Mouse (Mus musculus): ENCODE measurements around the gene Ubl7. TPM values are rescaled to one million over a fixed set of nuclear protein-coding genes. Genes with fewer than 3 reads are reported as not detected.

Gene Ubl7
- polyA plus RNA-seq, 1 experiment, result 62.0 TPM

GRCm38 (mm10) chr9:57963249-57963997, 52.6 kb downstream of the Ubl7 start:
- no peaks in the 10 kb centered on the region for H3K27me3 ChIP-seq (ENCODE audit: control insufficient read depth, insufficient read depth, insufficient read length)
- no peak overlapping the region for H3ac ChIP-seq (ENCODE audit: control insufficient read depth, insufficient read length)
- H3K4me3 ChIP-seq, result no peak overlapping the region
- peaks cover 10% of the 10 kb centered on the region for H3K36me3 ChIP-seq (ENCODE audit: control insufficient read depth, insufficient read depth)
- H3K79me2 ChIP-seq (ENCODE audit: control insufficient read depth, insufficient read depth), result no peaks in the 10 kb centered on the region
- no peak overlapping the region for H3K4me2 ChIP-seq (ENCODE audit: low read depth)
- no peak for TF ChIP-seq MYOG (IDR thresholded peaks at IDR 0.05; ENCODE audit: control insufficient read depth in 1 of 3, insufficient read depth in 1 of 3, insufficient read length in 2 of 3, low read depth in 2 of 3)
- TF ChIP-seq MYOD1 (IDR thresholded peaks at IDR 0.05; ENCODE audit: control insufficient read depth in 1 of 3, insufficient read length in 2 of 3, low read depth in 2 of 3), result no peak
- TF ChIP-seq POLR2AphosphoS2 (IDR thresholded peaks at IDR 0.05; ENCODE audit: insufficient read length, low read depth), result no peak
- TF ChIP-seq SRF (IDR thresholded peaks at IDR 0.05; ENCODE audit: control insufficient read depth, insufficient read length, low read depth), result no peak
- no peak for TF ChIP-seq USF1 (IDR thresholded peaks at IDR 0.05; ENCODE audit: low read depth)
- no peak for TF ChIP-seq CEBPB (IDR thresholded peaks at IDR 0.05; ENCODE audit: insufficient read depth, poor library complexity, severe bottlenecking)
- no peak for TF ChIP-seq POLR2A (IDR thresholded peaks at IDR 0.05; ENCODE audit: insufficient read length, low read depth)
- TF ChIP-seq E2F4 (IDR thresholded peaks at IDR 0.05; ENCODE audit: insufficient read depth), result no peak
- TF ChIP-seq REST (IDR thresholded peaks at IDR 0.05; ENCODE audit: insufficient read depth, insufficient read length), result no peak
- TF ChIP-seq MAX (IDR thresholded peaks at IDR 0.05; ENCODE audit: low read depth), result no peak
- TF ChIP-seq TCF3 (IDR thresholded peaks at IDR 0.05; ENCODE audit: insufficient read length, low read depth), result no peak
- no peak for TF ChIP-seq TCF12 (IDR thresholded peaks at IDR 0.05; ENCODE audit: insufficient read depth, poor library complexity, severe bottlenecking)

DNA sequence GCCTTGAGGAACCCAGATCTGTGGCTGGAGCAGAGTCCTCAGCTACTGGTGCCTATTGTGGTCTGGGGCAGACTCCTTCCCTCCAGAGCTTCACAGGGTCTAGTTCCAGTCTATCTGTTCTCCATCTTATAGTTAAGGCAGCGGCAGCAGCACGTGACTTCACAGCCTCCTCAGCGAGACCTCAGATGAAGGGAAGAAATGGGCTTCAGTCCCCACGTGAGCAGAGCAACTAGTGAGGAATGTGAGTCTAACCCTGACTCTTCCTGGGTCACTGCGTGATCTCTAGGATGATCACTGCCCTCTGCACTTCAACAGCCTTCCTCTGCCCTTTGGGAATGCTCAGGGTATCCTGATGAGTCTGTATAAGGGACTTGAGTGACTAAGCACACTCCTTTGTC, 53.2 kb downstream of the Ubl7 start:
- Histone ChIP-seq H3K79me2 (ENCODE audit: control insufficient read depth, insufficient read depth) (no peaks in the 10 kb centered on the region), H3ac (ENCODE audit: control insufficient read depth, insufficient read length) (no peak overlapping the region), H3K4me3 (no peak overlapping the region), H3K36me3 (ENCODE audit: control insufficient read depth, insufficient read depth) (peaks cover 10% of the 10 kb centered on the region), H3K27me3 (ENCODE audit: control insufficient read depth, insufficient read depth, insufficient read length) (no peaks in the 10 kb centered on the region), H3K4me2 (ENCODE audit: low read depth) (no peak overlapping the region)
- TF ChIP-seq TCF3 (IDR thresholded peaks at IDR 0.05; ENCODE audit: insufficient read length, low read depth), result no peak
- no peak for TF ChIP-seq CEBPB (IDR thresholded peaks at IDR 0.05; ENCODE audit: insufficient read depth, poor library complexity, severe bottlenecking)
- no peak for TF ChIP-seq TCF12 (IDR thresholded peaks at IDR 0.05; ENCODE audit: insufficient read depth, poor library complexity, severe bottlenecking)
- no peak for TF ChIP-seq E2F4 (IDR thresholded peaks at IDR 0.05; ENCODE audit: insufficient read depth)
- no peak for TF ChIP-seq SRF (IDR thresholded peaks at IDR 0.05; ENCODE audit: control insufficient read depth, insufficient read length, low read depth)
- TF ChIP-seq POLR2A (IDR thresholded peaks at IDR 0.05; ENCODE audit: insufficient read length, low read depth), result no peak
- no peak for TF ChIP-seq MYOD1 (IDR thresholded peaks at IDR 0.05; ENCODE audit: control insufficient read depth in 1 of 3, insufficient read length in 2 of 3, low read depth in 2 of 3)
- TF ChIP-seq POLR2AphosphoS2 (IDR thresholded peaks at IDR 0.05; ENCODE audit: insufficient read length, low read depth), result no peak
- TF ChIP-seq USF1 (IDR thresholded peaks at IDR 0.05; ENCODE audit: low read depth), result no peak

DNA sequence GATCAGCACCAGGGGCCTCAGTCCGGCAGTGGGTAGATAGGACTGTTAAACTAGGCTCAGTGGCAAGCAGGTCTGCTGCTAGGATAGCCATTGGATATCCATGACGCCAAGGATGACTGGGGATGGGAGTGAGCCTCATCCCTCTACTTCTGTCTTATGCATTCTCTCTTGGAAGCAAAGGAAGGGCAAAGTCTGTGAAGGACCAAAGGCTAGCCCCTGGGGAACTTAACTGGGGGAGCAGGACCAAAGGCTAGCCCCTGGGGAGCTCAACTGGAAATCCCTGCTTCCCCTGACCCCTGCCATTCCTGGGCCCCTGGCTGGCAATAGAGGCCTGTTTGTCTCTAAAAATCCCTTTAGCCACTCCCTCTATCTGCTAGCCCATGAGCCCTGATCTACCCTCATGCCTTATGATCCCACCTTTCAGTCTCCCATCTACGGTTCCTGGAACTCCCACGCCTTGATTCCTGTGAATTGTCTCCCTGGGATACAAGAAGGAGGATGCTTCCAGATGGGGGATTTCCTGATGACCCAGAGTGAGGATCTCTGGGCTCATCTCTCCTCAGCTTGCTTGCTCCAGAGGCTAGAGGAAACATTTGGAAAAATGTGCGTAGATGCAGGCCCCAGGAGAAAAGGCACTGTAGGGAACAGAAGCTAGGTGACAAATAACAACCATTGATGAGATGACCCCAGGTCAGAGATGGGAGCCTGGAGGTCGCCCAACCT, 53.9 kb downstream of the Ubl7 start:
- TF ChIP-seq POLR2AphosphoS2 (IDR thresholded peaks at IDR 0.05; ENCODE audit: insufficient read length, low read depth), result no peak
- TF ChIP-seq SRF (IDR thresholded peaks at IDR 0.05; ENCODE audit: control insufficient read depth, insufficient read length, low read depth), result no peak
- TF ChIP-seq REST (IDR thresholded peaks at IDR 0.05; ENCODE audit: insufficient read depth, insufficient read length), result no peak
- no peak for TF ChIP-seq MAX (IDR thresholded peaks at IDR 0.05; ENCODE audit: low read depth)
- TF ChIP-seq TCF12 (IDR thresholded peaks at IDR 0.05; ENCODE audit: insufficient read depth, poor library complexity, severe bottlenecking), result no peak
- TF ChIP-seq CEBPB (IDR thresholded peaks at IDR 0.05; ENCODE audit: insufficient read depth, poor library complexity, severe bottlenecking), result no peak
- no peak for TF ChIP-seq USF1 (IDR thresholded peaks at IDR 0.05; ENCODE audit: low read depth)
- TF ChIP-seq MYOG (IDR thresholded peaks at IDR 0.05; ENCODE audit: control insufficient read depth in 1 of 3, insufficient read depth in 1 of 3, insufficient read length in 2 of 3, low read depth in 2 of 3), result no peak
- no peak for TF ChIP-seq TCF3 (IDR thresholded peaks at IDR 0.05; ENCODE audit: insufficient read length, low read depth)
- TF ChIP-seq MYOD1 (IDR thresholded peaks at IDR 0.05; ENCODE audit: control insufficient read depth in 1 of 3, insufficient read length in 2 of 3, low read depth in 2 of 3), result no peak
- Histone ChIP-seq H3K27me3 (ENCODE audit: control insufficient read depth, insufficient read depth, insufficient read length) (no peaks in the 10 kb centered on the region), H3K79me2 (ENCODE audit: control insufficient read depth, insufficient read depth) (no peaks in the 10 kb centered on the region), H3K36me3 (ENCODE audit: control insufficient read depth, insufficient read depth) (peaks cover 10% of the 10 kb centered on the region), H3K4me2 (ENCODE audit: low read depth) (no peak overlapping the region), H3K4me3 (no peak overlapping the region), H3ac (ENCODE audit: control insufficient read depth, insufficient read length) (no peak overlapping the region)

DNA sequence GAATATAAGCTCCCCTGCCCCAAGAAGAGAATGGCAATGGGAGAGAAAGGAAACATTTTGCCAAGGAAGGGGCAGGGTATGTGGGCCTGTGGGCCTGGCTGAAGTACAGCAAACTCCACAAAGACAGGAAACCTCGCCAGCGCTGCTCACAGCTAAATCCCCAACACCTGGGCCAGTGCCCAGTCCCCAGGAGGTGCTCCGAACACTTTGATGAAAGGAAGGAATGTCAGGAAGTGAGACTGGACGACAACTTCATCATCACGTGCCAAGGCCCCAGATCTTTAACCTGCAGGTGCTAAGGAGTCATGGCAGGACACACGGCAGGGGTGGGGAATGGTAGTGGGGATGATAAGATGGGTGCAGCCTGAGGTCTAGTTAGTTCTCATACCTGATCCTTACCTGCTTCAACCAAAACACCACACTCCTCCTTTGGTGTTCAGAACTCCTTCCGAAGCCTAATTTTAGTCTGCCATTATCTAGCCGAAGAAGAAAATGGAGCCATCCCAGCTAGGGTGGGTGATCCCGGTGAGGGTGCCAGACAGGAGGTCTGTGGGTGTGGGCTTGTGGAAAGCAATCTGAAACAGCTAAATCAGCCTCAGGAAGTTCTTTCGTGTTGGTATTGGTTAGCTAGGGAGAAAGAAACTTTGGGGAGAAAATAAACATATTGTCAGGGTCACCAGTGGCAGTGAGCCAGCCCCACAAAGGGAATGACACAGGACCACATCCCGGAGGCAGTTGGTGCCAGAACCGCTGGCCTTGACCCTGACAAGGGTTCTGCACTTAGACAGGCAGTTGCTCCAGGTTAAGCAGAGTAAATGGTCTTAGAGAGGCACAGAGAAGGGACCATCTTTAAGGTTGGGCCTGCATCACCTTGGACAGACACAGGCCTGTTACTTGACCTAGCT, 54.8 kb downstream of the Ubl7 start:
- Histone ChIP-seq H3ac (ENCODE audit: control insufficient read depth, insufficient read length) (no peak overlapping the region), H3K79me2 (ENCODE audit: control insufficient read depth, insufficient read depth) (no peaks in the 10 kb centered on the region), H3K4me3 (no peak overlapping the region), H3K36me3 (ENCODE audit: control insufficient read depth, insufficient read depth) (peaks cover 6% of the 10 kb centered on the region), H3K4me2 (ENCODE audit: low read depth) (no peak overlapping the region), H3K27me3 (ENCODE audit: control insufficient read depth, insufficient read depth, insufficient read length) (no peaks in the 10 kb centered on the region)
- no peak for TF ChIP-seq E2F4 (IDR thresholded peaks at IDR 0.05; ENCODE audit: insufficient read depth)
- no peak for TF ChIP-seq MYOG (IDR thresholded peaks at IDR 0.05; ENCODE audit: control insufficient read depth in 1 of 3, insufficient read depth in 1 of 3, insufficient read length in 2 of 3, low read depth in 2 of 3)
- TF ChIP-seq REST (IDR thresholded peaks at IDR 0.05; ENCODE audit: insufficient read depth, insufficient read length), result no peak
- no peak for TF ChIP-seq MYOD1 (IDR thresholded peaks at IDR 0.05; ENCODE audit: control insufficient read depth in 1 of 3, insufficient read length in 2 of 3, low read depth in 2 of 3)
- TF ChIP-seq MAX (IDR thresholded peaks at IDR 0.05; ENCODE audit: low read depth), result no peak
- no peak for TF ChIP-seq TCF12 (IDR thresholded peaks at IDR 0.05; ENCODE audit: insufficient read depth, poor library complexity, severe bottlenecking)
- TF ChIP-seq POLR2A (IDR thresholded peaks at IDR 0.05; ENCODE audit: insufficient read length, low read depth), result no peak
- TF ChIP-seq POLR2AphosphoS2 (IDR thresholded peaks at IDR 0.05; ENCODE audit: insufficient read length, low read depth), result no peak
